Mouse (Mus musculus) kidney, postnatal 10 days (tissue): ENCODE measurements around the gene Ccdc82.

ENCODE experiments used
- DNase-seq: peaks from one replicate; pipeline ENCODE4 v3.0.0; 2021; ENCODE audit warnings: mixed read lengths

Ccdc82 gene

DNA sequence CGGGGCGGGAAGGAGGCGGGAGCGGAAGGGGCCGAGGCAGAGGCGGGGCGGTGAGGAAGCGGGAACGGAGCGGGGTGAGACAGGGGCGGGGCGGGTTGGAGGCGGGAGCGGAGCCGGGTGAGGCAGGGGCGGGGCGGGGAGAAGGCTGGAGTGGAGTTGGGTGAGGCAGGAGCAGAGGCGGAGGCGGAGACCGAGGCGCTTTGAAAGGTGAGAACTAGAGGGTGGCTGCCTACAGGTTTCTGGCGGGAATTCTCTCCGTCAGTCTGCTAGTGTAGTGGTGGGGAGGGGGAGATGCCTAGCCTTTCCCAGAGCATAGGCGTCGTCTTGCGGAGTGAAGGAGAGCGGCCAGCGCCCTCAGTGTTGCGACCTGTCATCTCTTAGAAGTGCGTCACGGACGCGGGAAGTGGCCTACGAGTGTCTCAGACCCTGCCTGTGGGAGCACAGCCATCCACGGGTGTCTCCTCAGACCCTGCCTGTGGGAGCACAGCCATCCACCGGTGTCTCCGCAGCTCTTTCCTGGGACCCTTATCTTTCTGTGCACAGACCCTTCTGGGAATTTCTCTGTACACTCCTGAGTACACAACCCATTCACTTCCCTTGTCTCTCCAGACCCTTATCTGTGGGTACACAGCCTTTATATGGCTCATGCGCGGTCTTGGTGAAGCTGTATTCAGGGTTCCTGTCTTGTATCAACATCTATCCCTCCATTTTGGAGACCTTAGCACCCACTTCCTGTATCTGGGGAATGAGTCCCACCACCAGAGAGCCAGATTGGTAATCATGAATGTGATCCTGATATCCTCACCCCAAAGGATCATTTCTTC, at the start of gene Ccdc82:
Gene Ccdc82, plus strand, starts transcription at position 141 of the 824 bp plus-strand sequence.
- peak; percentile 98 for DNase-seq

DNA sequence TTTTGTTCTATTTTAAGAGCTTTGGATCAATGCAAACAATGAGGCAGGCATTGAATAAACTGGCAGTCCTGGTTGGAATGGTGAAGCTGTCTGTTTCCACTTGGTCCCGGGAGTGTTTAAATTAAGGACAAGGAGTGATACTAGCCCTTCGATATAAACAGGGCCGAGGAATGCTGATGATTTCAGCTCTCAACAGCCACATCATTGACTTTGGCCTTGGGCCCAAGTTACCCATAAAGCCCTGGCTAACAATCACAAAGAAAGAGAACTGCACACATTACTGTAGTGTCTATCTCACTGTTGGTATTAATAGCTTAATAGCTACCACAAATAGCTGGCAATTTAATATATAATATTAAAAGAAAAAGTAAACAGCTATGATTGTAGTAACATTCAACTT, 46.7 kb upstream of the Ccdc82 start:
- DNase-seq, result no peak

DNA sequence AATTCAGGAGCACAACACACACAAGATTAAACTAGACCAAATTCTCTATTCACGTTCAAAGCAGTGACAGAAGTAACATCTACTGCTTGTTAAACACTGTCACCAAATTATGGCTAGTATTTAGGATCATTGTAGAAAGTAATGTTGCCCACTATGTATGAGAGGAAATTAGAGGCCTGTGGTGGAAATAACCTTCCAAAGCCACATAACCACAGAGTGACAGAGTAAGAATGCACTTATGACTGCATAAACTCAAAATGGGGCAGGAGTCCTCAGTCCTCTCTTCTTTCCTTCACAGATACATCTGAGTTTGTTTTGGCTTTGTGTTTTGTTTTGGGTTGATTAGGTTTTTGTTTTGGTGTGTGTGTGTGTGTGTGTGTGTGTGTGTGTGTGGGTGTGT, 43.6 kb upstream of the Ccdc82 start:
- DNase-seq, result no peak

DNA sequence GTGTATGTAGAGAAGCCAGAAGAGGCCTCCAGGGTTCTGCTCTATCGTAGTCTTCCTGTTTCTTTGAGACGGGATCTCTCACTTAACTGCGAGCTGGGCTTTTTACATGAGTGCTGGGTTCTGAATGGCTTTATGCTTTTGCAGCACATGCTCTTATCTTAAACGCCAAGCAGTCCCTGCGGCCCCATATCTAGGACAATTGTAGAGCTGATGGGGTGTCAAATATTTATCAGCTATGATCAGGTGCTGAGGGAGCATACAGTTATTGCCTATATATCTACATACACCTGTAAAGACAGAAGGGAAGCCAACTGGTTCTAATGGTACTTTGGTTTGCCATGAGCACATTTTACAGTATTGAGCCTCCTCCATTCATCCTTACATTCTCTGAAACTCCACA, 43.1 kb upstream of the Ccdc82 start:
- no peak for DNase-seq

DNA sequence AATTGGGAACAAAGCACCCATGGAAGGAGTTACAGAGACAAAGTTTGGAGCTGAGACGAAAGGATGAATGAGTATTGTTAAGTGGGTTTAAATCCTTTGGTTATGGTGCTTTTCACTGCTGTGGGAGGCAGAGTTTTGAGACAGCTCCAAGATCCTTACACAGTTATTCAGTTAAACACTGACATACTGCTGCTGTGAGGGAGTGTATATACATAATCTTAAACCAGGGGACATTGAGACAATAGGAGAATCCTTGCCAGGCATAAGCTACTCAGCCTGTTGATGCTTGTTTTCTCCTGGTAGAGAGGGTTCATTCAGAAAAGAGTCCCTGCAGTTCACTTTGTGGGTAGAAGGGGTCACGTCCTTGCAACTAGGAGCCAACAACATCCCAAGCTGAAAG, 40.4 kb upstream of the Ccdc82 start:
- DNase-seq, result no peak

DNA sequence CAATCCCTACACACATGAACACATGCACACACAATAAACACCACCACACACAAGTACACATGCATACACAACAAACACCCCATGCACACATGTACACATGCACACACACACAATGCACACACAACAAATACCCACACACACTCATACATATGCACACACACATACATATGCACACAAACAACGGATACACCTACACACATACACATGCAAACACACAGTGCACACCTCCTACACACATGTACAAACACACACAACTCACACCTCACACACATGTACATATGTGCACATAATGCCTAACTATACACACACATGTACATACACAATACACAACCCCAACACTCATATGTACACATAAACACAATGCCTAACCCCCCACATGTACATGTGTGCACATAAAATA, 20.9 kb upstream of the Ccdc82 start:
- no peak for DNase-seq

DNA sequence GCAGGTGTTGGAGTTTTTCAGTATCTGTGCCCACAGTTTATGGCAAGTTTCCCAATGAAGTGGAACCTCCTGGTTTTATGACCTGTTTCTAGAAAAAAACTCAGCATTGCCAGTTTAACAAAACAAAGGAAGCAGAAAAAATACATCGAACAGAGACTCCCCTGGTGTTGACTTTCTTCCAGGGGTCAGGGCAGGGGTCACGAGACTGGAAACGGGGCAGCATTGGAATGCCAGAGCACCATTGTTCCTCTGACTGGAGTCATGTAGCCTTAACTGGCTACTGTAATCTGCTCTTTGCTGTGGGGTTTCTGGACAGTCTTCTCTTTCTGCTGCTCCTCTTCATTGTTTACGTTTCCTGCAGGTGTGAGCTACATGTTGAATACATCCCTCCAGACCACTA, 16.2 kb upstream of the Ccdc82 start:
- peak; percentile 52 for DNase-seq

DNA sequence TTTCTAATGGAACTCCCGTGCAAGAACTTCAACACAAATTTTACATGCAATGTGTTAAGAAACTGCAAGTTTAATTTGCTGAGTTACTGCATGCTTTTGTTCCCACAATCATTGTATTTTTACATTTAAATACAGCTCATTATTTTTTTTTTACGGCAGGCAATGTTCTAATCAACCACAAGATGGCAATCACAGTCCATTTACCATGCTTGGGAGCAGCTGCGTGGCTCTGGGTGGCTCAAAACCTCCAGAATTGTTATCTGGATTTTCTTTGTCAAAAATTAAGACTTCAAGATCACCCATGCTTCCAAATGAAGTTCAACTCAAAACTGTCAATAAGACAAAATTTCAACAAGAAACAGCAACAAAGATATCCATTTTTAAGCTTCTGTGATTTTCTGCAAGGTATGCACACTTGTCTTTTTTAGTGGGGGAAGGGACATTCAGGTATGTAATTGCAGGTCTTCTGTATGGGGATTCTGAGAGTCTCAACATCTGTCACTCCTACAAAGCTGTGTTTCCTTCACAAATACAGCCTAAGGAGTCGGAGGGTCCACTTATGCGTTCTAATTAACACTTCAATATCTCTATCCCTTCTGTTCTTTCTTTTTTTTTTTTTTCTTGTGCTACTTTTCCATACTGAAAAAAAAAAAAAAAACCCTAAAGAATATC, 15.1 kb upstream of the Ccdc82 start:
- peak; percentile 39 for DNase-seq

DNA sequence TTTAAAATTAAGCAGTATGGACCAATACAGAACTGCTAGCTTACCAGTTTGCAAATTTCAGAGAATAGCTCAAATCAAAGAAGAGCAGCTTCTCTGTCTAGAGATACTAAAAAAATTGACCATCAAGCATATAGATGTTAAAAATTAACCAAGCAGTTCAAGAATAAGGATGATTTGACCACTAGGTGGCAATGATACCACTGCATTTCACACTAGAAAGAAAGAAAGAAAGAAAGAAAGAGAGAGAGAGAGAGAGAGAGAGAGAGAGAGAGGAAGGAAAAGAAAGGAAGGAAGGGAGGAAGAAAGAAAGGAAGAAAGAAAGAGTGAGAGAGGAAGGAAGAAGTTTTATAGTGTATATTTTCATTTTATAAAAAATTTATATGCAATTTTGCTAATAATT, 4.4 kb upstream of the Ccdc82 start:
- DNase-seq, result no peak

DNA sequence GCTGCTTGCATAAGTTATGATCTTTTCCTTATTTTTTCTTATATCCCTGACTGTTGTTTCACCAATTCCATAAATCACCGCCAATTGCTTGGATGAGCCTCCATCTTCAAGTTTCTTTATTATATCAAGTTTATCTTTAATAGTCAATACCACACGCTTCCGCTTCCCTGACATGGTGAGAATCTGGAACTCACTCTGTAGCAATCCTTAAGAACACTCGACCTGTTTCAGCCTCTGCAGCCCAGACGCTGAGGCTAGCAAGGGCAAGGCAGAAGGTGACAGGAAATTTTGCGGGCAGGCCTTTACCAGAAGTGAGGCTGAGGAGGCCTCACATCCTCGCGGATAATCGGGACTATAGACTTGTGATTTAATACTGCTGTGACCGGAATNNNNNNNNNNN, 1.3 kb upstream of the Ccdc82 start, which contains the start of gene Jrkl:
Gene Jrkl, minus strand, starts transcription at position 349 of the 400 bp plus-strand sequence.
- DNase-seq, result peak; percentile 38

DNA sequence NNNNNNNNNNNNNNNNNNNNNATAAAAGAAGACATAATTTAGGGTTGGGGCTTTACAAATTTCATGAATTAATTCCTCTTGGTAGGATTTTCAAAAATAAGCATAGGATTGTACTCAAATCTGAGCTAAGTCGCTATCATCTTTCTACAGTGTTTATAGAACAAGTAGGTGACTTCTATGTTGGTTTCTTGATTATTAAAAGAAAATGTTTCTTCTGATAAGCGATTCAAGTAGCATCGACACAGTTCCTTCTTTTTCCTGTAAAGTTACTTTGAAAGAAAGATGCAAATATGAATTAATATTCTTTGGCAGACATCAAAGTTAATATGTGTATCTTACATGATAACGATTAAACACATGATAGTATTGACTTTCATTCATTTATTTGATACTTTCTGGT, 1.3 kb downstream of the Ccdc82 start:
- no peak for DNase-seq

DNA sequence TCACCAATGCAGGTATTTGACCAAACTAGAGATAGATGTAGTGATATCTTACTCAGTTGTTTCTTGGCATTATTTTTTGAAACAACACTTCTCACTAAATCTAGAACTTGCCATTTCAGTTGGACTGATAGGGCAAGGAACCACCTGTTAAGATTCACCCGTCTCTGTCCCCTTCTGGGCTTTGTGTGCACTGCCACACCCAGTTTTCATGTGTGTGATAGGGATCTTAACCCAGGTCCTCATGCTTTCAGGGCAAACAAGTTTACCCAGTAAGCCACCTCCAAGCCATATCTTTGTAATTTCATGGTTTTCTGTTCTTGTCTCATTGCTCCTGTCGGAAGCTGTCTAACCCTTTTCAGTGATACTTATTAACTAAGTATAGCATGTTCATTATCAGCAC, 4.5 kb downstream of the Ccdc82 start:
- no peak for DNase-seq

DNA sequence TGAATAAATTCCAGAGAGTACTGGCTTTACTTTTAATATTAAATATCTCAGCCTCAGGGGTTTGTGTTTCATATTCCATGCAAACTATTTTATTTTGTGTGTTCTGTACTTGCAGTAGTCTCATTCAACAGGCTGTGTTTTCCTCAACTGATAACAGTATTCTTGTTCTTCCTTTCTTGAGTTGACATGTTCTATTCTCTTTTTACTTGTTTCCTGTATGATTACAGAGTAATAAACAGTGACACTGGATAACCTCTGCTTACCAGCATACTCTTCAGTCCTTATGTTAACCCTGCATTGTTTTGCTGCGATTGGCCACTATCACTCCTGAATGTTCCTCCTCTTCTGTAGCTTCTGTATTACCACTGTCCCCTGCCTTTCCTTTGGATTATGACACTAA, 10.0 kb downstream of the Ccdc82 start:
- no peak for DNase-seq

DNA sequence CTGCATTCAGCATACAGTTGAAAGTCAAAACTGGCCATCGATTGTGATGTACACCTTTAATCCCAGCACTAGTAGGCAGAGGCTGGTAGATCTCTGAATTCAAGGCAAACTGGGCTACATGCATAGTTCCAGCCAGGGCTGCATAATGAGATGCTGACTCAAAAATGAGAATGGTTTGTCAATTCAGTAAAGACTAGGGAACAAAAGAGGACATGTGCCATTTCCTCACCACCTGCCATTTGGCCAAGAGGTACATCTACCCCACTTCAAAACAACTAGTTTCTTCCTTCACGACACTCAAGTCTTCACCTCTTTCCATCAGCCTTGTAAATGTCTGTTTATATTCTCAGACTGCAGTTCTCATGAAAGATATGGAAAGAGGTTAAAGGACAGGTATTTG, 11.4 kb downstream of the Ccdc82 start:
- DNase-seq, result no peak

DNA sequence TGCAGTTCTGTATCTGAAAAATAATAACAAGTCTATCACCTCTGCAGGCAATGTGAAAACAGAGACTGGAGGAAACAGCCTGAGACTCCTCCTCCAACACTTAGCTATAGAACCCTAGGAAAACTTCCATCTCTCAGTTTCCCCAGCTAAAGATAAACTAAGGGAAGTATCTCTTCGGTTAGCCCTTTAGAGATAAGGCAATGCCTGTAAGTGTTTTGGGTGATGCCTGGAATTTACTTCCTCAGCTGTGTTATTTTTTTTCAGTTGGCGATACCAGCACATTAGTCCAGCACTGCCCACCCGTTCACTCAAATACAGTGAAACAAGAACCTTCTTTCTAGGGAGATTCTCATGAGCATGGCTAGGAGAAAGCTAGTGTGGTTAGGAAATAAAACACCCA, 14.2 kb downstream of the Ccdc82 start:
- no peak for DNase-seq

DNA sequence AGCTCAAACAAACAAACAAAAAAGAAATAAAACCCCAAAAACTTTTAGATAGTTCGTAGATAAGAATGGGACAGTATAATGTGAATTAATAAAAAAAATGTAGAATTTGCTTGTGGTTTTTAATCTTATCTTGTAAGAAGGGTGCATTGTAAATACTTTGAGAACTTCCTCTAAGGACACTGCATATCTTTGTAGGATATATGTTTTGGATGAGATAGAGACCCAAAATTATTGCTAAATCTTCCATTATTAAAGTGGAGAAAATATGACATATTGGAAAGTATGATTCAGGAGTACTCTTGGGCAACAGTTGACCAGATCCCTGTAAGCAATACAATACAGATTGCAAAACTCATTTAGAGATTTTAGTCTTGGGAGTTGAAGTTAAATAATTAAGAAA, 26.5 kb downstream of the Ccdc82 start:
- no peak for DNase-seq

DNA sequence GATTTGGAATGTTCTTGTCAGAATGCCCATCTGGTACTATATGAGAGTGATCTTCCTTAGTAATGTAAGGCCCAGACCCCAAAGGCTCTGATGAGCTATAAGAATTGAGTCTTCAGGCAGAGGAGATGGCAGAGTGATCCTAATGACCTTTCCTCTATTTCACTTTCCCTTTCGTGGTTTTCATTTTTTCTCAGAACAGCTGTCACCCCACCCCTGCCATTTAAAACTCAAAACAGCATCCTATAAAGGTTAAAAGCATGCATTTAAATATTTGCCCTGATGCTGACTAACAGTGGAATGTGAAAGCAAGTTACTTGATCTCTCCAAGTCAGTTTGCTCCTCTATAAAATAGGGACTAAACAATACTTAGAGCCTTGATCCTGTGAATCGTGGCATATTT, 40.7 kb downstream of the Ccdc82 start:
- DNase-seq, result no peak

DNA sequence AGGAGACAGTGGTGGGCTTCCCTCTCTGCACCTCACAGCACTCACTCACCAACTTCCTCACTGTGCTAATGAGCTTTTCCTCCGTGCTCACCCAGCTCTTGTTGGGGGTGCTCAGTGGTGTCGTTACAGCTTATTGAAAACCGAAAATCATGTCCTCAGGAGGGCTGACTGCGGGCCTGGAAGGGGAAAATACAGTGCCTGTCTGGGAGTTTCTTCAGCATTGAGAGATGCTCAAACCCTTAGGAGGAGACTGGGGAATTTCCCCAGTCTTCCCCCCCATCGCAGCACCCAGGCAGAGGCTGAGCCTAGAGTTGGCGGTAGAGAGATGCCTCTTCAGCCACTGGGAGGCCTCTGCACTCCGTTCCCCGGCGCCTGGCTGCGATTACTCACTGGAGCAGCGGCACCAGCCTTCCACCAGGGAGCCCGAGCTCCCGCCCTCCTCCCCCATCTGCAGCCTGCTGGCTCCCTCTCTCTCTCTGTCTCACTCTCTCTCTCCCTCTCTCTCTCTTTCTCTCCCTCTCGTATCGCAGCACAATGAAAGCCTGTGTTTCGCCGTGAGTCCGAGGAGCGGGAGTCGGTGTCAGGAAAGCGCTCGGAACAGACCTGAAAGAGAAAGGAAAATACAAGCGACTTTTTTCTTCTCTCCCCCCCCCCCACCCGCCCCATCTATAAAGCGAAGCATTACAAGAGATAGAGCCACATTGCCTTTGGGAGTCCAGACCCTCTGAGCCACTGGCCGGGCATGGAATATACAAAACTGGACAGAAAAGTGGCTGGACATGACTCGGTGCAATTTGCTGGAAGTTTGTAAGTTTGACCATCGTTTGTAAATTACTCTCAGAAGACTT, 49.7 kb downstream of the Ccdc82 start:
- DNase-seq, result peak; percentile 94

DNA sequence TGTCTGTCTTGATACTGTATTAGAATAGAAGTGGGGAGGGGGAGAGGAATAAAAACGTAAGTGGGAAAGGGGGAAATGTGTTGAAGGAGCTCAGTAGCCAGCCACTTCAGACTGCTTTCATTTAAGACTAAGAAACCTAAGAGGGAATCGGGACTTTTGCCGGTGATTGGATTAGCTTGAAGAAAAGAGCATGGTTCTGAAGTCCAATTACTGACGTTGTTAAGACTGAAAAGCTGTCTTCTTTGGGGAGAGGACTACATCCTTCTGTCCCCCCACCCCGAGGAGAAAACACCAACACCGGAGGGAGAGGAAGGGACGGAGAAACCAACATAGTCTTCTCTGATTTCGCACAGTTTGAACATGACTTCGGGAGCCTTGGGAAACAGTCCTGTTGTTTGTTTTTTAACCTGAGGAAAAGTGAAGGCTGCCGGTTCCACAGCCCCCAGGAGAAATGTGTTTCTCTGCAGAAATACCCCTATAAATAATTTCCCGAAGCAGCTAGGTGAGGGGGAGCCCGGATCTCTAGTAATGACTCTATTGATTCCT, 50.4 kb downstream of the Ccdc82 start:
- DNase-seq, result no peak

DNA sequence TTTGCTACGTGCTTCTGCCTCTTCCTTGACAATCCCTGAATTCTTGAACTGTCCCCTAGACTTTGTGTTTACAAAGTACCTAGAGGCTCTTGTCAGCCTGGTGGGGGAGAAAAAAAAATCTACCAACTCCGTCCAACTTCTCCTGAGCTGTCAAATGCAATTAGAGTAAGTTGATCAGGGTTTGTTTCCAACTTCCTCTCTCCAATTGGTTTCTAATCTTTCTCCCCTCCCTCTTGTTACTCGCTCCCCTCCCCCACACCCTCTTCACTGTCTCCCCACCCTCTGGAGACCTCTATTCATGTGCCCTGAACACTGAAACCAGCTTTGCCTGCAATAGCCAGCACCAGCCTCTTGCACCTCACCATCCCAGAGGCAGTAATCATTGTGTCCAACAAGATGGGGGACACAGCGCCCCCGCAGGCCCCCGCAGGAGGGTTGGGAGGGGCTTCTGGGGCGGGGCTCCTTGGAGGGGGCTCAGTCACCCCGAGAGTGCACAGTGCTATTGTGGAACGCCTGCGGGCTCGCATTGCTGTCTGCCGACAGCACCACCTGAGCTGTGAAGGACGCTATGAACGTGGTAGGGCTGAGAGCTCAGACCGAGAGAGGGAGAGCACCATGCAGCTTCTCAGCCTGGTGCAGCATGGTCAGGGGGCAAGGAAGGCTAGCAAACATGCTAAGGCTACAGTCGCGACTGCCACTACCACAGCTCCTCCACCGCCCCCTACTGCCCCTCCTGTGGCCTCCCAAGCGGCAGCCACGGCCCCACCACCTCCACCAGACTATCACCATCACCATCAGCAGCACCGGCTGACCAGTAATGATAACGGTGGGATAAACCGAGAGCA, 51.1 kb downstream of the Ccdc82 start, which contains the start of gene Maml2:
Gene Maml2, plus strand, starts transcription at position 290 of the 845 bp plus-strand sequence.
- DNase-seq, result peak; percentile 76

DNA sequence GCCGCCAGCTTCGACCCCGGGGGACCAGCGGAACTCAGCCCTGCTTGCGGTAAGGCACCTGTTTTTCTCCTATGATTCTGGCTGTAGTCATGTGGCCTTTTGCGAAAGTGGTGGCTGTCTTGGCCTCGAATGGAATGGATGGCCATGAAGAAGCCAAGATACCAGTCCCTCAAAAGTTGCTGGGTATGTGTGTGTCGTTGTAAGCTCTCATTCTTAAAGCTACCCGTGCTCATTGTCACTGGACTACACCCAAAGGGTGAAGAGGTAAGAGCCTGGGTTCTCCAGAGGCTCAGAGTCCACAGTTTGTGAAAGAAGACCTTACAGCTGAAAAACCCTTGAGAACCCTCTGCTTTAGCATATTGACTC, 51.7 kb downstream of the Ccdc82 start:
- DNase-seq, result no peak

DNA sequence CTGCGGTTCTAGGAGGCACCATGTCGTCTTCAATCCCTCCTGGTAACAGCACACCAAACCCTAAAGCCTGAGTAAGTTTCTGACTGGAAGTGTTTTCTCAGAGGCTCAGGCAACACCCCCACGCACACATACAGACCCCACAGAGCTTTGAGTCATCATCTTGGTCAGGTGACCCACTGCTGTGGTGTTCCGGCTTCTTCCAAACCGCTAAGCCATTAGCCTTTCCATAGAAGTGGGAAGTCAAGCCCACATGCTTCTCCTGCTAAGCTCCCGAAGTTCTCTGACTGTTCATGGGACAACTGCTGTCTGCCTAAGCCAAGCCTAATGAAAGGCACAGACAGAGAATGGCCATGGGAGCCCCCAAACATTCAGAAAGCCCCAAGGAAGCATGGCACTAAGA, 52.4 kb downstream of the Ccdc82 start:
- DNase-seq, result peak; percentile 18
